Mouse (Mus musculus) cortical plate, adult 2 months (tissue): Measurements from ENCODE around the gene Polq.

Experiments used
- CTCF ChIP-seq: fragments of 200-500 bp; IDR thresholded peaks from 2 replicates; pipeline ENCODE4 v1.5.1; 2011; ENCODE audit warnings: mild to moderate bottlenecking, control low read depth, low read length; ENCODE audit not compliant: insufficient read depth; ENCODE audit errors: extremely low read depth
- POLR2A ChIP-seq: fragments of 200-500 bp; IDR thresholded peaks from 2 replicates; pipeline ENCODE4 v1.6.1; 2011; ENCODE audit warnings: mild to moderate bottlenecking, low read length, control low read depth; ENCODE audit not compliant: insufficient read depth; ENCODE audit errors: extremely low read depth

DNA sequence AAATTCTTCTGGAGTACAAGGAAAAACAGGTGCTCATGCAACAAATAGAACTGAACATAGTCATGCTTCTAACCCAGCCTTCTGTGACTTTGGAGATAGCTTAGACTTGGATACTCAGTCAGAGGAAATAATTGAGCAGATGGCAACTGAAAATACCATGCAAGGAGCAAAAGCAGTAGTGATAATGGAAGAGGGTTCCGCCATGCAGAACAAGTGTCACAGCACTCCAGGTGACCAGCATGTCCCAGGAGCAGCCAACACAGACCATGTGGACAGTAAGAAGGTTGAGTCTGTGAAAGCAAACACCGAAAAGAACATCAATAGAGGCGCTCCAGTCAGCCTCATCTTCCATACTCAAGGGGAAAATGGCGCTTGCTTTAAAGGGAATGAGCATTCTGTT lies 49.7 kb downstream of the Polq start:
- TF ChIP-seq POLR2A = no peak
- no peak for TF ChIP-seq CTCF
